Mouse (Mus musculus): Measurements from ENCODE around the gene Klf12.

GRCm38 (mm10) chr14:100121075-100121474, 163.4 kb downstream of the Klf12 start:
- TF ChIP-seq POLR2A (IDR thresholded peaks at IDR 0.05; ENCODE audit: insufficient read depth, low read length) (no peak), CTCF (IDR thresholded peaks at IDR 0.05; ENCODE audit: low read depth, low read length) (no peak)

Measured in ES-Bruce4 (cell line).